9 mouse cellular contexts compared by ENCODE assay signal in genomic region chr9:7602982-7603742, GRCm38 (mm10). TPM values are rescaled to one million over a fixed set of nuclear protein-coding genes. Genes with fewer than 3 reads are reported as not detected.
DNase-seq lines count a peak whose midpoint lies in the region; ATAC-seq lines count a peak whose summit lies in the region.
"Had no signal": no experiment of that assay in that cellular context is flagged by ENCODE, and none has a peak within 500 bp of the region (broad histone marks: within the 10 kb centered on the region; RNA-seq: fewer than 3 reads in every experiment).

No protein-coding gene starts in this region.

- H3K9ac ChIP-seq in lung, embryonic 16.5 days (ENCODE audit: low read length), result no peak overlapping the region

- no peaks in the 10 kb centered on the region for H3K27me3 ChIP-seq in lung, embryonic 16.5 days (ENCODE audit: control insufficient read depth, insufficient read depth, low read depth, low read length)

- 1% methylated on average over 3 of the region's 3 CpGs for WGBS in lung, embryonic 16.5 days

- no peaks in the 10 kb centered on the region for H3K9me3 ChIP-seq in lung, embryonic 16.5 days (ENCODE audit: control insufficient read depth, low read length)

- no peak overlapping the region for H3K27ac ChIP-seq in lung, embryonic 16.5 days (ENCODE audit: low read length)

- no peaks in the 10 kb centered on the region for H3K36me3 ChIP-seq in lung, embryonic 16.5 days (ENCODE audit: control insufficient read depth, insufficient read depth, low read length)

- ATAC-seq in lung, embryonic 16.5 days (ENCODE audit: low read depth), result peak; percentile 52; the same call in 1 of the 2 replicates

- H3K4me2 ChIP-seq in lung, embryonic 16.5 days (ENCODE audit: low read depth, low read length), result no peak overlapping the region

- H3K4me3 ChIP-seq in lung, embryonic 16.5 days (ENCODE audit: low read length), result no peak overlapping the region

- intact Hi-C loops in heart, postnatal 14 days (cut with DNase I), result loop anchor here (1.0 to 10.0 kb wide), 4 partner anchors 254 to 1362 kb away; no protein-coding TSS in a partner anchor

- DNase-seq in CD4-positive helper T cell, adult 2 months (ENCODE audit: low read depth, low spot score), result peak; percentile 41
- peak; percentile 27 for DNase-seq in adrenal gland, adult 8-10 months
- peak; percentile 71 for DNase-seq in embryo, embryonic 11 days
- peak; percentile 64 to 79 for DNase-seq in heart, postnatal 14 days
- peak; percentile 82 to 83 for DNase-seq in kidney, postnatal 4 days
- DNase-seq in ovary, postnatal 10 days (ENCODE audit: low spot score), result peak; percentile 50
- DNase-seq in thymus, postnatal 10 days (ENCODE audit: low spot score in 2 of 2), result peak; percentile 39 to 67

- H3K4me1 ChIP-seq in lung, embryonic 16.5 days (replicated peaks; ENCODE audit: control insufficient read depth, insufficient read depth, low read length), result no peaks in the 10 kb centered on the region

RNA-seq across cellular contexts. Expression of gene Mmp20, which starts 24.9 kb away (rescaled TPM):
- not detected for total RNA-seq in adrenal gland, adult 8-10 months (2022)
- total RNA-seq in heart, postnatal 14 days (2021), result not detected
- not detected in 2 replicates for polyA plus RNA-seq in lung, embryonic 16.5 days (2015; fragmentation: Nextera tagmentation; extraction: Ambion mirVana)
- polyA plus RNA-seq: gonadal fat pad, adult 2 months had no signal

RNA-seq across cellular contexts. Expression of gene Mmp27, which starts 32.0 kb away (rescaled TPM):
- 1 to 10 TPM in 2 of 4 experiments, under 1 TPM in 2; 0.32 to 7.6 (median 3.3) TPM for total RNA-seq in adrenal gland, adult 8-10 months (2022)
- total RNA-seq in heart, postnatal 14 days (2021), result under 1 TPM; 0.12 to 0.29 TPM
- polyA plus RNA-seq in lung, embryonic 16.5 days (2015; fragmentation: Nextera tagmentation; extraction: Ambion mirVana), result not detected in 2 replicates

RNA-seq across cellular contexts. Expression of gene Mmp8, which starts 44.9 kb away (rescaled TPM):
- under 1 TPM in 3 of 4 experiments, not detected in 1; 0.11 to 0.29 (median 0.28) TPM for total RNA-seq in adrenal gland, adult 8-10 months (2022)
- under 1 TPM in 1 of 2 experiments, not detected in 1; 0.10 TPM for total RNA-seq in heart, postnatal 14 days (2021)
- polyA plus RNA-seq in lung, embryonic 16.5 days (2015; fragmentation: Nextera tagmentation; extraction: Ambion mirVana), result 2.0 and 2.1 TPM in 2 replicates

Comparison
In these comparisons a context has a peak if more than half of its experiments do, and no peak if none do; other contexts are left out.
1. DNase-seq: peak in every context shown above with its lines; median percentile 82 in kidney, postnatal 4 days; 72 in heart, postnatal 14 days; 71 in embryo, embryonic 11 days; 53 in thymus, postnatal 10 days; 50 in ovary, postnatal 10 days; 41 in CD4-positive helper T cell, adult 2 months; 27 in adrenal gland, adult 8-10 months.